Mouse (Mus musculus): ENCODE data around the gene Gm29094.
"Not testable (repeated sequence)": the region's sequence is repeated elsewhere in the genome, so short reads cannot be mapped to it uniquely, and the experiment has no call there.

Gm29094 gene

DNA sequence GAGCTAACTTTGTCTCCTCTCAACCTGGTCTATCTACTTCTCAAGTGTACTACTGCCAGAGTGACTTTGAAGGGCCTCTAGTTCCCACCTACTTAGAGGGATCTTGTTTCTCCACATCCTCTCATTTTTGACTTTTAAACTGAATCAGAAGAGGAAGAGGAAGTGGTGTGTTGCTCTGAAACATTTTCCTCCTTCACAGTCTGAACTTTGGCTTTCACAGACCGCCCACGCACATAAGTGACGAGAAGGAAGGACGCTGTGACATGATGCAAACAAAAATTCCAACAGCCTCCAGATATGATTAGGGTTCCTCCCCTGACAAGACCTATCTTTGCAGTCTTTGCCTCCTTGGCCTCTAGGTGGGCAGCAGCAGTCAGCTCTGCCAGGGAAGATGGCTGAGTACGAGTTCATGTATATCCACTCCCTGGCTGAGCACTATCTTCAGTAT lies at the start of gene Gm29094, which contains the start of gene Bcl2a1b:
Gm29094 (plus strand) TSS at position 411 of the 448 bp plus-strand sequence.
Bcl2a1b (plus strand) TSS at position 241 of the 448 bp plus-strand sequence.
- not testable (repeated sequence) for DNase-seq (ENCODE audit: low spot score in 2 of 2)

DNA sequence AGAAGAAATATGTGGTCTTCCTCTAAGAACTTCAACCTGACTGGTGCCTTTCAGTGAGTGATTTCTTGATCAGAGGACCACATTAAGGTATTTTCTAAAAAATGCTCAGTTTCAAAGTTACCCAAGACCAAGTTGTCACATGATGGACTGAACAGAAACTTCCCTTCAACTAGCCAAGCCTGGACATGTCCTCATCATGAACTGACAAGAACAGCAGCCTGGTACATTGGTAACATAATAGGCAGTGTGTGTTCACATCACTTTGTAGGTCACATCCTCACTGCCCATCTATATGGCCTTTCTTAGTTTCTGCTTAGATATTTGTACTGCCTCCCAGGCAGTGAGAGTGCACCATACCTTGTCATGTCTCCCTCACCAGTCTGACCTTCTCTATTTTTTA lies 26.6 kb upstream of the Gm29094 start:
- not testable (repeated sequence) for DNase-seq (ENCODE audit: low spot score in 2 of 2)

DNA sequence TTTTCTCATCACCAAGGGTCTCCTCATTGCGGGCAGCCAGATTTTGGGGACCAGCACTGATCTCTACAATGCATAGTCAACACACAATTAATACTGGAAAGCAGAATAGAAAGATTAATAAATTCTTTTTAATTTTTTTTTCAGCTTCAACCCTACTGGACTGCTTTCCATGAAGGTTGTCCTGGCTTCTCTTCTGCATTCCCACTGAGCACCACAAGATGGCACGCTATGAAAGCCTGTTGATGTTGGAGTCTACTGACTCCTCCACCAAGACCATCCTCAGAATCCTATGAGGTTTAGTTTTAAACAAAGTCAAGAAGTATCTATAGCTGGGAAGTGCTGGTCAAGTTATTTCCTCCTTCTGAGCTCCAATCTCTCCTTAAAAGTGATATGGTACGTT lies 20.3 kb upstream of the Gm29094 start:
- DNase-seq (ENCODE audit: low spot score in 2 of 2), result peak; percentile 46 to 71

DNA sequence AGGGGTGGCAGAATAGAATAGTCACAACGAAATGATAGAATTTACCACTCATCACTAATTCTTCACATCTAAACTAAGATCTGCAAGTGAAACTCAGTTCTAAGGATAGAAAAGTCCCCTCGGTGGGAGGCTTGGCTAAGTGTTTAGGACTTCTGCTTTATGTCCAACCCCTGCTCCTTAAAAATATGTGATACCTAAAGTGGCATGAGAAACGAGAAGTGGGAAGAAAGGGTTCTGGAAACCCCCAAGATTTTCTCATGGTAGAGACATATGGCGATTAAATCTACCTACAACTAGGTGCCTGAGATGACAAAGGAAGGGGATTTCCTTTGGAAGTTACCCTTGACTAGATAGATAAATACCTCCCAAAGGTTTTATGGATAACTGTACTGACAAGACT lies 19.7 kb upstream of the Gm29094 start:
- not testable (repeated sequence) for DNase-seq (ENCODE audit: low spot score in 2 of 2)

DNA sequence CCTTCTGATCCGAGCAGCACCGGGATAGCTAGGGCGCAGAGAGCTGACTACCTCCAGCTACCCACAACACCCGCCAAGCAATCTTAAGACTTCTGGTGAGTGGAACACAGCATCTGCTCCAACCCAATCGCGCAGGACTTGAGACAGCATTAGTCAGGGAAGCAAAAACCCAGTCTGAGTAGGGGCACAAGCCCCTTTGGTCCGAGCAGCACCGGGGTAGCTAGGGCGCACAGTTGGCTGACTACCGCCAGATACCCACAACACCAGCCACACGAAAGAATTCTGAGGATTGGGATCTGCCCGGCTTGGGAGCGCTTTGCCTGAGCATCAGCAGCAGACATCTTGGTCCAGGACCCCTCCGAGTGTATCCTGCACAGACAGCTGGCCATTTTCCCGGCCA lies 12.2 kb upstream of the Gm29094 start:
- not testable (repeated sequence) for DNase-seq (ENCODE audit: low spot score in 2 of 2)

DNA sequence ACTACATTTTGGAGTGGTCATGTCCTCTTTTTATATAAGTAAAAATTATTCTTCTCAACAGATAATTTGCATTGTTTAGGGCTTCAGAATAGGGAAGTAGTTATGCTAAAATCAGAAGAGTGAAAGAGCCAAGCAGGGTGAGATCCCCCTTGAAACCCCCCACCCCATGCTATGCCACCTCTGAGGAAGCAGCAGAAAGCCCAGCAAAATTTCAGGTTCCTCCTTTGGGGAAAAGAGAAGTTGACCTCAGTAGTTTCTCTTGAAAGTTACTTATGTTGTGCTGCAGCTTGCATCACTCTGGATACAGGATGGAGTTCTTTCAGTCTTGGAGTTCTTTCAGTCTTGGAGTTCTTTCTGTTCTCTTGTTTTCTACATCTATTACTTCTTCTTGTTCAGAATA lies 3.7 kb upstream of the Gm29094 start:
- not testable (repeated sequence) for DNase-seq (ENCODE audit: low spot score in 2 of 2)

DNA sequence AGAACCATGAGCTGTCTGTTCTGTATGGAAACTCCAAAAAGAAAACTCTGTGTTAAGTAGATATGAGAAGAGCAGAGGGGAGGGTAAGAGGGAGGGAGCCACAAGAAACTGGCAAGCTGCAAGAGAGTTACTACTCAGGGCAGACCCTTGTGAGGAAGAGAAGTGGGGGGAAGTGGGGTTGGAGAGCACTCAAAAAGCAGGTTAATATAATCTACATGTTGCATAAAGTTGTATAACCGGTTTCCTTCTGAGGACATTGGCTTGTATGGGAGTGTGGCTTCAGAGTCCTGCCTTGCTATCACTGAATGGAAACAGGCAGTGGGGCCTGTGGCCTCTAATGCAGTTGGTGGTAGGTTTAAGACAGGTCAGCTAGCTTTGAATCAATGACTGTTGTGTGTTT lies 1.7 kb upstream of the Gm29094 start:
- not testable (repeated sequence) for DNase-seq (ENCODE audit: low spot score in 2 of 2)

DNA sequence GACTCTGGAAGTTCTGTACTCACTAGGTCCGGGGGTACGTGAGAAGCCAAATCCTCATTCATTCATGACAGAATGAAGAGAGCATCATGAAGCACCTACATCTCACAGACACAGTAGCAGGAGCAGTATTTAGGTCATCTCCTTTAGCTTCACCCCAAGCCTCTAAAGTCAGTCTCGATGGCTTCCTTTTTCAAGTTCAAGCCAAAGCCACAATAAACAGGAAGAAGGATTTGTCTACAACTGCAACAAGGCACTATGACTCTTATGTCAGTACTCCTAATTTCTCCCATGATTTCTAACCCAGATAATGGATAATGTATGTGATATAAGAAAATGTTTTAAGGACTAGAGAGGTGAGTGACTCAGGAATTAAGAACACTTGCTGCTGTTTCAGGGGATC lies 830 bp upstream of the Gm29094 start:
- DNase-seq (ENCODE audit: low spot score in 2 of 2), result not testable (repeated sequence)

DNA sequence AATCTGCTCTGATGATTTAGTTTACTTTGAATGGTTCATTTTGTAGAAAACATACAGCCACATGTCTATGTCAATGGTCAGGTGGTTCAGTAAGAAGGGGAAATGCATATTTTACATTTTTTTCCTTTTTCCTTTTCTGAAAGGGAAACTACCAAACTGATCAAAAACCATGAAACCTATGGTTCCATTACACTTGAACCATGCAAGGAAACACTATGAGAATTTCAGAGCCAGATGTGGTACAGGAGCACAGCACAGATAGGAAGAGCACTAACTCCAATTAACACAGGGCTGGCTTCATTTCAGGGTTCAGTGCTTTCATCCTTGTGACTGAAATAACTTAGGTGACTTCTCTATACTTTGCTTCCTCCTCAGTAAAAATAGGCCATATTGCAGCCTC lies 3.1 kb downstream of the Gm29094 start:
- not testable (repeated sequence) for DNase-seq (ENCODE audit: low spot score in 2 of 2)

DNA sequence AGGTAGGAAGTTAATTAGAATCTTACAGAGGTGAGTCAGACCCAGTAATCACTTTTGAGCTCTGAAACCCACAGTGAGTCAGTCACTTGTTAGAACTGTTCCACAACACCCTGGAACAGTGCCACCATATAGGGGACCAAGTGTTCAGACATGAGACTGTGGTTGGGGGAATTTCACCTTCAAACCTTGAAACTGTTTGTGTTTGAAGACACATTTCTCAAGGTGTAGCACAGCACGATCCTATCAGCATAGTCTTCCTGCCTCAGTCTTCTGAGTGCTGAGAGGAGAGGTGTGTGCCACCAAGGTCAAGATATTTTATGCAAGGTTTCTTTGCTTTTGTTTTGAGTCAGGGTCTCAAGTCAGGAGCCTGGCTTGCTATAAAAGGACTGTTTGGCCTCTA lies 9.8 kb downstream of the Gm29094 start:
- not testable (repeated sequence) for DNase-seq (ENCODE audit: low spot score in 2 of 2)

DNA sequence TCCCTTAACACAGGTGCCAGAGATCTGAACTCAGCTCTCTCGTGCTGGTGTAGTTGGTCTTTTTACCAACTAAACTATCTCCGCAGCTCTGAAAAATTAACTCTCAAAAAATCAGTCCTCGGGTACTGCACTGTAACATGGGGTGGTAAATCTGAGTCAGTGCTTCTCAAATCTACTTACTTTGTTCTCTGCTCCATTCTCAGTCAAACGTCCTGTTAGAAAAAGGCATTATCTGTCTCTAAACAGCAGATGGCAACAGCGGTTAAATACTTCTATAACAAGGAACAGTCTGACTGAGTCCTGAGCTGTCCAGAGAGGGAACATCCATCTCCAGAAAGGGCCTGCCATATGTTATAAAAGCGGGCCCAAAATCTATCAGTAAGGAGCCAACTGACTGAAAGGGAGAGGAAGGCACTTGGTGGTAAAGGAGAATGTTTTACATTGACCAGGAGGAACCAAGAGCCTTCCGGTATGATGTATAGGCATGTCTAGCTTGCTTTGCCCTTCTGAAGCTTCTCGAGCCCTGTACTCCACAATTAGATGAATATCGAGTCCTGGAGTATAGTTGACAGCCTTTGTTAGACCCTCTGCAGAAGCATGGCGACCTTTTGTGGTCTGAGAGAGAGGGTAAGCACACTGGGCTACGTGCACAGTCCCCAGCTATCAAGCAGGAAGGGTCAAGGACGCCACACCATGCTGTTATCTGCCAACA lies 11.3 kb downstream of the Gm29094 start, which contains the start of gene Mthfs:
Mthfs (plus strand) TSS at position 324 of the 712 bp plus-strand sequence.
- DNase-seq (ENCODE audit: low spot score in 2 of 2), result not testable (repeated sequence)

GRCm38 (mm10) chr9:89211065-89211858 lies 12.1 kb downstream of the Gm29094 start:
- DNase-seq (ENCODE audit: low spot score in 2 of 2), result peak; percentile 76 to 88

DNA sequence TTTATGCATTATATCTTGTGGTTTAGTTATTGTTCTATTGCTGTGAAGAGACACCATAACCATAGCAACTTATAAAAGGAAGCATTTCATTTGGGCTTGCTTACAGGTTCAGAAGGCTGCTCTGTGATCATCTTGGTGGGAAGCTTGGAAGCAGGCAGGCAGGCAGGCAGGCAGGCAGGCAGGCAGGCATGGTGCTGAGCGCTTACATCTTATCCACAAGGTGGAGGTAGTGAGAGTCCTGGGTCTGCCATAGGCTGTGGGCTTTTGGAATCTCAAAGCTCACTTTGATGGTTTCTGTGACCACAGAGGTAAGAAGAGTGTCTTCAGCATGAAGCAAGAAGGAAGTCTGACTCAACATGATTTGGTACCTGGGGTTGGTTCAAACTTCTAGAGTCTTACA lies 13.2 kb downstream of the Gm29094 start:
- peak in 1 of 2 experiments; percentile 53 for DNase-seq (ENCODE audit: low spot score in 2 of 2)

- DNase-seq (ENCODE audit: low spot score in 2 of 2), result not testable (repeated sequence)
Observed at GRCm38 (mm10) chr9:89218174-89218573, 19.0 kb downstream of the Gm29094 start.

DNA sequence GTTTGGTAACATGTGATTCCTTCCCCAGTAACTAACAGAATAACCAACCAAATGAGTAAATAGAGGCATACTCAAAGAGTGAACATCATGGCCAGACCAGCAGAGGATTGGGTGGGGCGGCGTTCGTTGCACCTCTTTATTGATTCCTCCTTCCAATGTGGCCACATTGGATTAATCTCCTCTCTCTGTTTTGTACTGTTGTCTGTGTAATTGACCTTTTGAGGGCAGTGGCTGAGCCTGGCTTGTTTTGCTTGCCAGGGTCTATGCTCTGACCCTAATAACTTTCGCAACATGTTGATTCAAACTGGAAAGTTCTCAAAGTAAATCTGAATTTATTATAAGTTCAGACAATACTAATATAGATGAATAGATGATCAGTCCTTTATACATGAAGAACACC lies 20.5 kb downstream of the Gm29094 start:
- DNase-seq (ENCODE audit: low spot score in 2 of 2), result not testable (repeated sequence)

DNA sequence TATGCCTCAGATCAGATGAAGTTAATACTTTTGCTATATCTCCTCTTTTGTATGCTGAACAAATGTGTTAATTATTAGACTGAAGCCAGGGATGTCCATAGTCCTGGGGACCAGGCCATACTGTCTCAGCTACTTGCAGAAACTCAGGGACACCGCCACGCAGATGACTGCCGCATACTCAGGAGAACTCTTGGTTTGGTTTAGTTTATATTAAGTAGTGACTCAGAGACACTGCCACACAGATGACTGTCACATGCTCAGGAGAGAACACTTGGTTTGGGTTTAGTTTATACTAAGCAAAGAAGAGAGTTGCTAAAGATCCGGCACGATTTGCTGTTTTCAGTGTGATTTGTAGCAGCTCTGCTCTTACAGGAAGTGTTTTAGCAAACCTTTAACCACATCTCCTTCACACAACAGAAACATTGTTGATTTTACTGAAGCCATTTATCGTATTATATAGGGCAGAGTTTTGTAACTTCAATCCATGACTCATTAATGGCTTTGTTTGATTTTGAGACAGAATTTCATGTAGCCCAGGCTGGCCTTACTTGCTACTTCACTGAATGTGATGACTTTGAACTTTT lies 21.6 kb downstream of the Gm29094 start:
- DNase-seq (ENCODE audit: low spot score in 2 of 2), result not testable (repeated sequence)

GRCm38 (mm10) chr9:89226071-89226470 lies 26.9 kb downstream of the Gm29094 start:
- DNase-seq (ENCODE audit: low spot score in 2 of 2), result no peak

DNA sequence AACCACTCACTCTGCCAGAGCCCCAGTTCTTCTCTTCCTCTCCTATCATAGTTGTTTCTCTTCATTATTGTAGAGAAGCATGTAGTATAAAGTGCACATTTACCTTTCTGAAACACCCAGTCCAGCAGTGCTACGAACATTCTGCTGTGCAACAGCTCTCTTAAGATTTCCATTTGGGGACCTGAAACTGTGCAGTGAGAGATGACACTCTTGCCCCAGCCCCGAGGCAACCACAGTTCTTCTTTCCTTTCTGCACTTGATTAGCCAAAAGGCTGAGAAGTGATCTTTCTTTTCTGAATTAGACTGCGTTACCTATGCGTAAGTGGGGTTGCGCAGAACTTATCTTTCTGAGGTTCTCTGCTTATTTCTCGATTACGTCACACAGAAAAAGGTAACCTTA lies 28.9 kb downstream of the Gm29094 start:
- no peak for DNase-seq (ENCODE audit: low spot score in 2 of 2)

- peak in 1 of 2 experiments; percentile 70 for DNase-seq (ENCODE audit: low spot score in 2 of 2)
Observed at GRCm38 (mm10) chr9:89230897-89231497, 31.8 kb downstream of the Gm29094 start.

DNA sequence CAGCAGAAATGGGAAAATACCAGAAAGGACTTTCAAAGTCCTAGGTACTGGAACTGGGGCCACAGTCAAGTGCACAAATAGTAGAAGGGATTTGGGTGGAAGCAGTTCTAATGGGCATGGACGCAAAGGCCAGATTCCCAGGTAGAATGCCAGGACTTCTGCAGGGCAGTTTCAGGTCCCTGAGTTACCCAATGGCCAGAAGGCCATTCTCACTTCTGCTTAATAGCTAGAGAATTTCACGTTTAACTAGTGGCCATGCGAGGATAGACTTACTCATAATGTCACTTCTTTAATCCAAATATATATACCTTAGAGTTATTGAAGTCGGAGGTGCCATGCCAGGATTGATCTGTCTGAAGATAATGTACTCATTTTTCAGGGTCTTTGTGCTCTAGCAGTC lies 38.0 kb downstream of the Gm29094 start:
- not testable (repeated sequence) for DNase-seq (ENCODE audit: low spot score in 2 of 2)

DNA sequence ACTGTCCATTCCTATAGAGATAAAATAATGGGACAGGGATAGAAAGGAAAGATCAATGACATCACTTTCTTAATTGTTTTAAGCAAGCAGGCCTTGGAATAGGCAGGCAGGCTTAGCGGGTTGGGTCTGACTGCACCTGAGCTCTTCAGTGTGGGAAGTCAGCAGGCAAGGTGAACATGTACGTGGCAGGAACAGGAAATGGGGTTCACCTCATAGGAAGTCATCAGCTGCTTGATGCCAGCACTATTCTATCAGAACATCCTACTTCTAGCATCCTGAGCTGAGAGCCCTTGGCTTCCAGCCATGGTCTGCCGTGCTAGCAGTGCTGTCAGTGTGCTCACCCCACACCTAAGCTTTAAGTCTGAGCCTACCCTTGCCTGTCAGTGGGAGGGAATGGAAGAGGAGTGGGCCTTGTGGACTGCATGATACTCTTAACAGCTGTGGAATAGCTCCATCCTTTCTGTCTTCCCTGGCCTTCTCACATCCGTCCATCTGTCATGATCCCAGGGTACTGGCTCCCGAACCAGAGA lies 39.9 kb downstream of the Gm29094 start:
- not testable (repeated sequence) for DNase-seq (ENCODE audit: low spot score in 2 of 2)

Data from cerebellum, postnatal 4 days (tissue).